Mouse (Mus musculus) intestine, embryonic 15.5 days (tissue): ENCODE data around the gene Cpa5. TPM values are rescaled to one million over a fixed set of nuclear protein-coding genes. Genes with fewer than 3 reads are reported as not detected.

Source experiments
- ATAC-seq: fragments of 200-750 bp; cut with Nextera tagmentation; 2 replicates; pipeline ENCODE4 v1.8.0; 2017; ENCODE audit warnings: moderate TSS enrichment, moderate library complexity
- H3K27ac ChIP-seq: fragments of 300-500 bp; sonication (generic); 2 replicates; pipeline ENCODE4 v1.5.1; 2015; ENCODE audit warnings: mild to moderate bottlenecking, inconsistent platforms
- H3K27me3 ChIP-seq: fragments of 300-500 bp; sonication (generic); replicated peaks from 2 replicates; pipeline ENCODE4 v1.6.1; 2015; ENCODE audit warnings: inconsistent platforms
- H3K36me3 ChIP-seq: fragments of 300-500 bp; sonication (generic); 2 replicates; pipeline ENCODE4 v1.6.1; 2015; ENCODE audit warnings: inconsistent platforms
- H3K4me1 ChIP-seq: fragments of 300-500 bp; sonication (generic); replicated peaks from 2 replicates; pipeline ENCODE4 v1.6.1; 2015; ENCODE audit warnings: inconsistent platforms
- H3K4me2 ChIP-seq: fragments of 300-500 bp; sonication (generic); replicated peaks from 2 replicates; pipeline ENCODE4 v1.6.1; 2015; ENCODE audit warnings: mild to moderate bottlenecking, inconsistent platforms
- H3K4me3 ChIP-seq: fragments of 300-500 bp; sonication (generic); replicated peaks from 2 replicates; pipeline ENCODE4 v1.5.1; 2015; ENCODE audit warnings: inconsistent platforms
- H3K9ac ChIP-seq: fragments of 300-500 bp; sonication (generic); 2 replicates; pipeline ENCODE4 v1.6.1; 2015; ENCODE audit warnings: inconsistent platforms
- H3K9me3 ChIP-seq: fragments of 300-500 bp; sonication (generic); 2 replicates; pipeline ENCODE4 v1.6.1; 2016; ENCODE audit warnings: inconsistent platforms
- WGBS: fragments of 180-500 bp; shearing (Covaris S2); methylation state at CpG from one replicate; pipeline ENCODE4 v1.1.7; 2015; 5-methylcytosine and 5-hydroxymethylcytosine counted together
- polyA plus RNA-seq: library from polyadenylated mRNA; unstranded; fragments of >200 nt; fragmentation: Nextera tagmentation; extraction: Ambion mirVana; gene quantifications from 2 replicates; pipeline ENCODE4 v1.2.1, GENCODE M21; 2015

The Cpa5 gene
- polyA plus RNA-seq, 1 experiment from 2014 or later, result 0.25 TPM

DNA sequence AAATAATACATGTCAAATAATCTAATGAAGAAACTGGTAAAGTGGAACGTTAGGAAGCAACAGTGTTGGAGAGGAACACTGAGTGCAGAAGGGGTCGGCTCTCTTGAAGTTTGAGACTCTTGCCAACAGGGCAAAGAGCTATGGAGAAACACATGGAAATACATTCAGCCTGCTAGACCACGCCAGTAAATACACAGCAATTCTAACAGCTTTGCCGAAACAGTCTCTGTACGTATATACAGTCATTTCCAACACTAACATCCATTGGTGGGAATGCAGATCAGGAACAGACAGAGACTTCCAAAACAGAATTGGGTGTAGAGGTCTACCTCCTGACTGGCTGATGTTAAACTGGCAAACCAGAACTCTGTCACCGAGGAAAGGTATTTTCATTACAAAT, 42.7 kb downstream of the Cpa5 start:
- ATAC-seq, result no peak
- 55% methylated on average over 6 of the region's 6 CpGs for WGBS

DNA sequence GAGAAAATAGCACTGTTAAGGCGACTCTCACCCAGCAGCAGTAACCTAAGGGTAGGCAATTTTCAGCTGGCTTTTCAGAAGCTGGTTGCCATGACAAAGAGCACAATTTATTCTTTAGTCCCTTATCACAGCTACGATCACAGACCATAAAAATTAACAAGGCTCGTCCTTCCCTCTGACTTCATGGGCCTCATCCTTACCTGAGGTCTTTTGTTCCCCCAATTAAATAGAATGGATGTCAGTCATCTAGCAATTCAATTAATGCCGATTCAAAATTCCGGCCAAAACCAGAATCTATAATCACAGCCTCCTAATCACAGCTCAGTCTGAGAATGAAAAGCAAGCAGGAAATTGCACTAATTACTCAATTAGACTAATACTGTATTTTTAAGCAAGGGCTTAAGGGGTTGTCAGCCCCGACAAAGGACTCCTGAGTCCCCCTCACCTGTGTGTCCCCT, 43.6 kb downstream of the Cpa5 start:
- no peak overlapping the region for H3K4me3 ChIP-seq
- peaks cover 21% of the 10 kb centered on the region for H3K4me1 ChIP-seq
- ATAC-seq, result 0 out of 2 replicates have a peak, but pooled peaks have one; percentile 34
- H3K27me3 ChIP-seq, result no peaks in the 10 kb centered on the region
- WGBS, result 44% methylated on average over 6 of the region's 6 CpGs
- no peak overlapping the region for H3K9ac ChIP-seq
- H3K36me3 ChIP-seq, result no peaks in the 10 kb centered on the region
- no peaks in the 10 kb centered on the region for H3K9me3 ChIP-seq
- H3K27ac ChIP-seq, result peak overlapping the region; percentile 71
- no peak overlapping the region for H3K4me2 ChIP-seq

More for the DNA sequence above, 42.7 kb downstream of the Cpa5 start:
- H3K27ac ChIP-seq, result peak overlapping the region; percentile 73; the same call in 1 of the 2 replicates
- no peaks in the 10 kb centered on the region for H3K27me3 ChIP-seq
- no peaks in the 10 kb centered on the region for H3K9me3 ChIP-seq
- H3K36me3 ChIP-seq, result no peaks in the 10 kb centered on the region
- H3K9ac ChIP-seq, result no peak overlapping the region
- no peak overlapping the region for H3K4me3 ChIP-seq
- H3K4me2 ChIP-seq, result no peak overlapping the region
- peaks cover 21% of the 10 kb centered on the region for H3K4me1 ChIP-seq

GRCm38 (mm10) chr6:30654932-30655331, 44.1 kb downstream of the Cpa5 start:
- H3K27me3 ChIP-seq, result no peaks in the 10 kb centered on the region
- H3K4me1 ChIP-seq, result peaks cover 21% of the 10 kb centered on the region
- no peak overlapping the region for H3K4me2 ChIP-seq
- H3K9ac ChIP-seq, result no peak overlapping the region
- H3K9me3 ChIP-seq, result no peaks in the 10 kb centered on the region
- ATAC-seq, result no peak
- WGBS, result 76% methylated on average over 3 of the region's 3 CpGs
- H3K36me3 ChIP-seq, result no peaks in the 10 kb centered on the region
- no peak overlapping the region for H3K4me3 ChIP-seq
- H3K27ac ChIP-seq, result peak overlapping the region; percentile 71; the same call in 1 of the 2 replicates

DNA sequence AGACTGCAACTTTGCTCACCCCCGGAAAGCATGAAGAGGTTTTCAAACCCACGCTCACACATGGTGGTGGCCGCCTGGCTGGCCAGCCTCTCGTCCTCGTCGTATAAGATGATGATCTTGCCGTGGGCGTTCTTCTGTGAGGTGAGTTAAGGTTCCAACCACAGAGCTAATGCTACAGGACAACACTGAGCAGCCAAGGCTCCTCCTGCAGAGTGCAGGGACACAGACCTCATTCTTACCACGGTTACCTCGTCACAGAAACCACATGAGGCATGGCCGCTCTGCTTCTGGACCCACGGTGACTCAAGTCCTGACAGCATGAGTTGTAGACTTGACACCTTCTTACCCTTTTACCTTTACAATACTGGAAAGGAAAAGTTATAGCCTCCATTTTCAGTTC, 46.5 kb downstream of the Cpa5 start:
- no peak overlapping the region for H3K27ac ChIP-seq

GRCm38 (mm10) chr6:30658619-30659018, 47.8 kb downstream of the Cpa5 start:
- ATAC-seq, result no peak
- Histone ChIP-seq H3K27me3 (no peaks in the 10 kb centered on the region), H3K4me2 (no peak overlapping the region), H3K4me1 (peaks cover 16% of the 10 kb centered on the region), H3K4me3 (no peak overlapping the region), H3K27ac (no peak overlapping the region), H3K9me3 (no peaks in the 10 kb centered on the region), H3K36me3 (no peaks in the 10 kb centered on the region), H3K9ac (no peak overlapping the region)
- WGBS, result 65% methylated on average over 9 of the region's 9 CpGs

More for the DNA sequence above, 46.5 kb downstream of the Cpa5 start:
- Histone ChIP-seq H3K4me2 (no peak overlapping the region), H3K9me3 (no peaks in the 10 kb centered on the region), H3K27me3 (no peaks in the 10 kb centered on the region), H3K4me1 (peaks cover 21% of the 10 kb centered on the region), H3K9ac (no peak overlapping the region), H3K4me3 (no peak overlapping the region), H3K36me3 (no peaks in the 10 kb centered on the region)
- 92% methylated on average over 12 of the region's 12 CpGs for WGBS
- ATAC-seq, result no peak

- Histone ChIP-seq H3K36me3 (no peaks in the 10 kb centered on the region), H3K27ac (0 out of 2 replicates have a peak overlapping the region, but pooled peaks have one; percentile 7), H3K27me3 (no peaks in the 10 kb centered on the region), H3K9me3 (no peaks in the 10 kb centered on the region), H3K9ac (no peak overlapping the region), H3K4me3 (no peak overlapping the region), H3K4me1 (no peaks in the 10 kb centered on the region), H3K4me2 (no peak overlapping the region)
- WGBS, result 56% methylated on average over 6 of the region's 6 CpGs
- ATAC-seq, result no peak
Observed at GRCm38 (mm10) chr6:30664776-30665175, 54.0 kb downstream of the Cpa5 start.

DNA sequence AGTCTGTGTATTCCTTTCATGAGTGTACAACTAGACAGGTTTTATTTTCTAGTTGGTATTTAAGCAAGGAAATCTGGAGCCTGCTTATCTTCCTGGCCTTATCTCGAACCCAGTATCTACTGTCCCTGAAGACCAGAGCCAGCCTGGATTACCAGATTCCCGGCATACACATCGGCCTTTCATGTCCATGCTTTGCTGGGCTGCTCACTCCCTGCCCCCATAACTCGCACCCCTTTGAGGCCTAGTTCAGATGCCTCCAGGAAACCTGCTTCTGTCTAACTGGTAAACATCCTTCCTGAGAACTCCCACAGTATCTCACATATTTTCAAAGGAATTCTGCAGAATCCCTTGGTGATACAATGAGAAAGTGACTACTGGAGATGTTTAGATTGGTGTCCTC, 54.5 kb downstream of the Cpa5 start:
- Histone ChIP-seq H3K27me3 (no peaks in the 10 kb centered on the region), H3K4me2 (no peak overlapping the region), H3K27ac (no peak overlapping the region), H3K4me1 (no peaks in the 10 kb centered on the region), H3K36me3 (no peaks in the 10 kb centered on the region), H3K9me3 (no peaks in the 10 kb centered on the region), H3K4me3 (no peak overlapping the region), H3K9ac (no peak overlapping the region)
- 23% methylated on average over 4 of the region's 4 CpGs for WGBS
- no peak for ATAC-seq

DNA sequence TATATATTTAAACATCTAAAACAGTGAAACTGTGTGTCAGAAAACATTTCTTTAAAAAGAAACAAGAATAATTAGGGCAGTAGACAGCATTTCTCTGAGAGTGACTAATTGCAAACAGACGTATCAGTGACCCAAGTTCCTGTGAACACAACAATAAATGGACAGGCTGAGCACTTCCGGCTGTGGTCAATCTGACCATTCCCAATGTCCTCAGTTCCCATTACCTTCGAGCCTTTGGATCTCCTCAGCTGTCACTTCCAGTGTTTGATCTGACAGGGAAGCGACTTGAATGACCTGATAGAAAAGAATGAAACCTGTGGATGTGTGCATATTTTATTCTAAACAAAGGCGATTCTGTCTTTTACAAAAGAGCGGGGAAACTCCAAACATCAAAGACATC, 55.2 kb downstream of the Cpa5 start:
- no peaks in the 10 kb centered on the region for H3K4me1 ChIP-seq
- H3K27ac ChIP-seq, result no peak overlapping the region
- WGBS, result 63% methylated on average over 6 of the region's 6 CpGs
- no peak overlapping the region for H3K4me2 ChIP-seq
- no peak overlapping the region for H3K9ac ChIP-seq
- ATAC-seq, result no peak
- H3K4me3 ChIP-seq, result no peak overlapping the region
- no peaks in the 10 kb centered on the region for H3K27me3 ChIP-seq
- no peaks in the 10 kb centered on the region for H3K9me3 ChIP-seq
- no peaks in the 10 kb centered on the region for H3K36me3 ChIP-seq

DNA sequence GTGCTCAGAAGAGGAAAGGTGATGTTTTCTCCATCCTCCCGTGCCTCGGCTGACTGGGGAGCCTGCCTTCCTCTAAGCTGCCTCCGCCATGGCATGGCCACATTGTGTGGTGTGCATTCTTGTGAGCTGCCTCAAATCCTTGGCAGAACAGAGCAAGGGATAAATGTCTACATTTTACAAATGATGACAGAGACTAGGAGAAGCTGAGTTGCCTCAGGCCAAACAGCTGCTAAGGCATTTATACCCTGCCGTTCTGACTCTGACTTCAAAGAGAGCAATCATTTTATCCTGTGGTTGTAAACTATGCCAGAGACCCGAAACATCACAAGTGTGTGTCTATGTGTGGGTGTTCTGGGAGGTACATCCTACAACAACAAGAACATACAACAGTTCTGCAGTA, 56.8 kb downstream of the Cpa5 start:
- 61% methylated on average over 5 of the region's 5 CpGs for WGBS
- no peaks in the 10 kb centered on the region for H3K4me1 ChIP-seq

DNA sequence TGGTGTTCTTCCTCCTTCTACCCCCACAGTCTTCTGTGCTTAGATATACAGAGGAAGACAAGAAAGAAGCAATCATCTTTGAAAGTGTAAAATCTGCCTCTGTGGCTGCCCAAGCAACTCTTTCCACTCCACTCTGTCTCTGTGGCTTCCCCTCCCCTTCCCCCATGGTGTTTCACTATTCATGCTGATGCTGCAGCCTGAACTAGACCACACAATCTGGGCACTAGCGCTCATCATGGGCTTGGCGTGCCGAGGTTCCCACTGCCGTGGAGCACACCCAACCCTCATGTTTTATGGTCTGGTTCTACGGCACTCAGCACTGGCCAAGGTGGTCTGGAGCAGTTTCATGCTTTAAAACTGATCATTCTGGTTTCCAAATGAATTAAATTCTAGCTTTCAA, 60.9 kb downstream of the Cpa5 start:
- ATAC-seq, result no peak
- no peaks in the 10 kb centered on the region for H3K27me3 ChIP-seq

More for the DNA sequence above, 56.8 kb downstream of the Cpa5 start:
- ATAC-seq, result no peak
- Histone ChIP-seq H3K36me3 (no peaks in the 10 kb centered on the region), H3K27me3 (no peaks in the 10 kb centered on the region), H3K9ac (no peak overlapping the region), H3K4me2 (no peak overlapping the region), H3K27ac (no peak overlapping the region), H3K9me3 (no peaks in the 10 kb centered on the region), H3K4me3 (no peak overlapping the region)

GRCm38 (mm10) chr6:30673764-30674561, 63.2 kb downstream of the Cpa5 start:
- Histone ChIP-seq H3K4me3 (no peak overlapping the region), H3K4me2 (peak overlapping the region; percentile 16), H3K36me3 (no peaks in the 10 kb centered on the region), H3K9me3 (no peaks in the 10 kb centered on the region), H3K4me1 (peaks cover 16% of the 10 kb centered on the region), H3K27ac (peak overlapping the region; percentile 73; the same call in 1 of the 2 replicates), H3K27me3 (no peaks in the 10 kb centered on the region), H3K9ac (no peak overlapping the region)
- ATAC-seq, result peak; percentile 77
- 24% methylated on average over 14 of the region's 14 CpGs for WGBS

More for the DNA sequence above, 60.9 kb downstream of the Cpa5 start:
- no peak overlapping the region for H3K27ac ChIP-seq
- no peaks in the 10 kb centered on the region for H3K9me3 ChIP-seq
- no peaks in the 10 kb centered on the region for H3K36me3 ChIP-seq
- no peak overlapping the region for H3K4me2 ChIP-seq
- no peak overlapping the region for H3K9ac ChIP-seq
- H3K4me1 ChIP-seq, result peaks cover 16% of the 10 kb centered on the region
- 61% methylated on average over 5 of the region's 5 CpGs for WGBS
- no peak overlapping the region for H3K4me3 ChIP-seq

- peak overlapping the region; percentile 39 for H3K4me2 ChIP-seq
- no peaks in the 10 kb centered on the region for H3K36me3 ChIP-seq
- no peak overlapping the region for H3K9ac ChIP-seq
- H3K27me3 ChIP-seq, result no peaks in the 10 kb centered on the region
- no peaks in the 10 kb centered on the region for H3K9me3 ChIP-seq
- peaks cover 16% of the 10 kb centered on the region for H3K4me1 ChIP-seq
- peak; percentile 58 for ATAC-seq
- 44% methylated on average over 9 of the region's 9 CpGs for WGBS
- no peak overlapping the region for H3K4me3 ChIP-seq
- peak overlapping the region; percentile 73 for H3K27ac ChIP-seq
Observed at GRCm38 (mm10) chr6:30674714-30675280, 64.0 kb downstream of the Cpa5 start.
